Mouse (Mus musculus) G1E (cell line): ENCODE results near the gene Vcan. TPM values are rescaled to one million over a fixed set of nuclear protein-coding genes. Genes with fewer than 3 reads are reported as not detected.

Experiments used
- ATAC-seq: 2 replicates; pipeline ENCODE4 v1.8.0; 2016; ENCODE audit warnings: mild to moderate bottlenecking; ENCODE audit not compliant: insufficient number of reproducible peaks, poor library complexity, low FRiP score, severe bottlenecking; ENCODE audit errors: extremely low read depth
- DNase-seq: peaks from one replicate; pipeline ENCODE4 v3.0.0; 2012; ENCODE audit warnings: low spot score
- H3K27me3 ChIP-seq: 2 replicates; pipeline ENCODE4 v1.6.1; 2012; ENCODE audit warnings: mild to moderate bottlenecking, low read length, inconsistent platforms; ENCODE audit not compliant: insufficient read depth
- H3K36me3 ChIP-seq: replicated peaks from 2 replicates; pipeline ENCODE3; 2012; ENCODE audit warnings: mild to moderate bottlenecking, inconsistent platforms
- H3K4me1 ChIP-seq: 2 replicates; pipeline ENCODE4 v1.6.1; 2012; ENCODE audit warnings: low read depth, low read length, inconsistent platforms, mixed read lengths; ENCODE audit not compliant: insufficient read depth
- H3K4me3 ChIP-seq: 2 replicates; pipeline ENCODE4 v1.5.1; 2012; ENCODE audit warnings: low read depth, mild to moderate bottlenecking, inconsistent platforms, low read length, moderate library complexity, mixed read lengths
- H3K9me3 ChIP-seq: replicated peaks from 2 replicates; pipeline ENCODE4 v1.6.1; 2012; ENCODE audit warnings: inconsistent platforms
- CTCF ChIP-seq: IDR thresholded peaks from 2 replicates; pipeline ENCODE4 v1.5.1; 2012; ENCODE audit warnings: low read depth, low read length, inconsistent platforms, mixed read lengths
- GATA1 ChIP-seq: IDR thresholded peaks from 2 replicates; pipeline ENCODE4 v1.6.1; 2012; ENCODE audit warnings: borderline replicate concordance, low read length, inconsistent platforms, mixed read lengths
- GATA2 ChIP-seq: IDR thresholded peaks from 2 replicates; pipeline ENCODE4 v1.6.1; 2012; ENCODE audit warnings: low read depth, low read length, inconsistent platforms, borderline replicate concordance
- POLR2AphosphoS5 ChIP-seq: IDR thresholded peaks from 2 replicates; pipeline ENCODE4 v1.6.1; 2012; ENCODE audit warnings: low read depth, low read length, inconsistent platforms; ENCODE audit not compliant: insufficient replicate concordance
- TAL1 ChIP-seq: conservative IDR thresholded peaks from 2 replicates; pipeline ENCODE4 v1.6.1; 2012; ENCODE audit warnings: low read depth, low read length, inconsistent platforms, mixed read lengths
- polyA plus RNA-seq: library from polyadenylated mRNA; stranded (reverse); fragments of >175 nt; gene quantifications from 2 replicates; pipeline ENCODE4 v1.2.3, GENCODE M21; 2012
- total RNA-seq, 2 experiments: library from RNA; stranded (forward) in 1 of 2; stranded (reverse) in 1 of 2; fragments of 200-1000 nt in 1 of 2; fragments of >200 nt in 1 of 2; fragmentation: Nextera tagmentation in 1 of 2; gene quantifications; 2 replicates each; pipeline ENCODE4 v1.2.3; 2014 to 2017

The Vcan gene
- total and polyA plus RNA-seq, 3 experiments: 0.22 TPM; not detected in 2

DNA sequence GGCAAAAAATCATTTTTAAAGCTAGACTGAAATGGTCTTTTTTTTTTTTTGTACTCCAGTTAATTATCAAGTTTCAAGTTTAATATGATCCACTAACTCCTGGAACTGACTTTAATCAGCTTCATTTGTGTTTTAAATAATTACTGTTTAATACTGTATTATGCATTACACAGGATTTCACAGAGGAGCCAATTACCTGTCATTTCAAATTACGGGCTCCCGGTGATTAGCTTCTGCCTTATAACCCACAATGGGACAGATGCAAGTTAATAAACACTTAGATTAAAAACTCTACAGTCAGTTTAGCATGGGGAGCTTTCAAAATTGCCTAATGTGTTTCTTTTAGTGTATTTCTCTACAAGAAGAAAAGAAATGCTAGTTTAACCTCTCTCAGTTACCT, 96.7 kb downstream of the Vcan start:
- H3K36me3 ChIP-seq: no peaks in the 10 kb centered on the region
- DNase-seq (no peak), ATAC-seq (no peak)
- H3K4me3 ChIP-seq: no peak overlapping the region
- TF ChIP-seq GATA2 (no peak), TAL1 (no peak), CTCF (no peak), GATA1 (no peak), POLR2AphosphoS5 (no peak)
- no peaks in the 10 kb centered on the region for H3K27me3 ChIP-seq
- no peaks in the 10 kb centered on the region for H3K9me3 ChIP-seq
- no peaks in the 10 kb centered on the region for H3K4me1 ChIP-seq

DNA sequence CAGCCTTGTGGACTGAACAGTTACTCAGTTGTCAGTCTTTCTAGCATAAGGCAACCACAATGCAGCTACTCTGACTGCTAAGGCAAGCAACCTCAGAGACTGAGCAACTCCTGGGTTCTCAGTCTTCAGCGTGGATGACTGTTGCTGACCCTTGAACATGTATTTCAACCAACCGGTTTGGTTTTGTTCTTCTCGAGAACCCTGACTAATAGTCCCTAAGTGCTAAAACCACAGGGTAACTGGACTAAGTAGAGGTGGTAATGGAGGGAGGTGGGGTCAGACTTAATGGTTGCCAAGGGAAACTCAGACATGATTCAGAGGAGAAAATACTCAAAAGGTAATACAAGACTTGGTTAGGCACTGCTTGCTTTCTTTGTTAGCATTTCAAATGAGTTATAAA, 105.3 kb downstream of the Vcan start:
- Histone ChIP-seq H3K36me3 (no peaks in the 10 kb centered on the region), H3K9me3 (no peaks in the 10 kb centered on the region), H3K4me1 (no peaks in the 10 kb centered on the region), H3K4me3 (no peak overlapping the region), H3K27me3 (no peaks in the 10 kb centered on the region)
- DNase-seq: no peak
- no peak for ATAC-seq
- no peak for TF ChIP-seq CTCF
- TF ChIP-seq TAL1: no peak
- no peak for TF ChIP-seq GATA1
- no peak for TF ChIP-seq POLR2AphosphoS5
- TF ChIP-seq GATA2: no peak

DNA sequence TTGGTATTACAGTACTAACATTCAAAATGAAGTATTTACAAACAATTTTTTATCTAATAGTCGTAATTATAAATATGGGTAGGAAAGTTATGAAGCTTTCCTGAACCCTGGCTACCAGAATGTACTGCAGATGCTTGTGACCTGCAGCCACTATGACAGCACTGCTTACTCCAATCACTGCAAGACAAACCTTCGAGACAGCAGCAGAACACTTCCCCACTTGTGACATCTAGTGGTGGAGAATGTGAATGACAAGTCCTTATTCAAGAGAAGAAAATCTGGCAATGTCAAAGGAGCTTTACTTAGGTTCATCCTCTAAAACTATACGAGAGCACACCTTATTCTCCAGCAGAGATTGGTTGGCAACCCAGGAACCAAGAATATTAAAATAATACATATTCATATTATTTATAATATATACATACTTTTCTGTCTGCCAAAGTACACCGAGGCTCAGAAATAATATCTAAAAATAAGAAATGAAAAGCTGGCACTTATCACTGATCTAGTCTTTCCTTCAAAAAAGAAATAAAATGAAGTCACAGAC, 108.1 kb downstream of the Vcan start:
- H3K27me3 ChIP-seq: no peaks in the 10 kb centered on the region
- peak; percentile 1 for DNase-seq
- TF ChIP-seq POLR2AphosphoS5: no peak
- TF ChIP-seq CTCF: peak; percentile 37; the same call in 1 of the 2 replicates

DNA sequence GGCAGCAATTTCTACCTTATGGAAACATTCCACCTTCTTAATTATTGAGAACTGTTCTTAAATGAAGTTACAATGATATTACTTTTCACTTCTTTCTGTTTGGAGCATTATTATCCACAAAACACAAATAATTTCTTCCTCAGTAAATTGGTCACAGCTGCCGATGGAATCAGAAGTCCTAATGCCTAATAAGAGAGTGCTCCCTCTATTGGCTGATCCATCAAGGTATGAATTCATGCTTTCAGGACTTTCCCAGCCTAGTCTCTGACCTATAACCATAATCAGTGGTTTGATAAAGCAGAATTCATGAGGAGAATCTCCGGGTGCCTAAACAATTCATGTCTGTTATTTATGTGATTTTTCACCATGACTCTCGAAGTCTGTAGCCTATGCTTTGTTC, 123.2 kb downstream of the Vcan start:
- no peaks in the 10 kb centered on the region for H3K27me3 ChIP-seq
- TF ChIP-seq POLR2AphosphoS5 (no peak), TAL1 (no peak)
- H3K36me3 ChIP-seq: no peaks in the 10 kb centered on the region
- ATAC-seq (no peak), DNase-seq (no peak)
- 0 out of 2 replicates have a peak, but pooled peaks cover under 1% of the 10 kb centered on the region for H3K9me3 ChIP-seq
- no peak overlapping the region for H3K4me3 ChIP-seq
- H3K4me1 ChIP-seq: no peaks in the 10 kb centered on the region

More for the DNA sequence above, 108.1 kb downstream of the Vcan start:
- ATAC-seq: peak; percentile 57
- Histone ChIP-seq H3K4me3 (no peak overlapping the region), H3K36me3 (no peaks in the 10 kb centered on the region), H3K9me3 (no peaks in the 10 kb centered on the region), H3K4me1 (no peaks in the 10 kb centered on the region)

DNA sequence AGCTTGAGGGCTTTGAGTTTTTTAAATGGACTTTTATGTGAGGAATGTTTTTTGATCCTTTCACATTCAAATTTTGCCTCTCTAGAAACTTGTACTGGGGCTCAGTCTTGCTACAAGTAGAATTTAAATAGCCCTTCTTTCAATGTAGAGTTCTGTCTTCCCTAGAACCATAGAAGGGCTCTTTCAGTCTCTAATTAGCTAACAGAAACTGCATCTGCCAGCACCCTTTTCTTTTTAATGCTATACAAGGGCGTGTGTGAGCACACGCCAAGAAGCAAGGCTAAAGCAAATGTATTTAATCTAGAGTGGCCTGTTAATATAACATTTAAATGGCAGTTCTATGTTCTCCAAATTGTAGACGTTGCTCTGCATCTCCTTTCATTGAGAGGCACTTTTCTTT, 134.9 kb downstream of the Vcan start:
- no peak overlapping the region for H3K4me3 ChIP-seq

More for the DNA sequence above, 134.9 kb downstream of the Vcan start:
- ATAC-seq (no peak), DNase-seq (no peak)
- H3K9me3 ChIP-seq: 0 out of 2 replicates have a peak, but pooled peaks cover 5% of the 10 kb centered on the region
- H3K36me3 ChIP-seq: no peaks in the 10 kb centered on the region
- peaks cover 2% of the 10 kb centered on the region; the same call in 1 of the 2 replicates for H3K27me3 ChIP-seq
- TF ChIP-seq GATA2 (no peak), GATA1 (no peak), POLR2AphosphoS5 (no peak), CTCF (no peak), TAL1 (no peak)
- no peaks in the 10 kb centered on the region for H3K4me1 ChIP-seq

Other genes with a start within 250 kb of the Vcan start
- gene Hapln1, start 202.7 kb downstream of the Vcan start, total RNA-seq (2014; fragmentation: Nextera tagmentation): not detected in 2 replicates
- gene Hapln1, start 202.7 kb downstream of the Vcan start, total RNA-seq (2017): under 0.01 TPM in 1 of 2 replicates, not detected in the other
- not detected in 2 replicates for gene Hapln1, start 202.7 kb downstream of the Vcan start, polyA plus RNA-seq